Comparison of ENCODE assay signal across 17 mouse cellular contexts in the genomic region with DNA sequence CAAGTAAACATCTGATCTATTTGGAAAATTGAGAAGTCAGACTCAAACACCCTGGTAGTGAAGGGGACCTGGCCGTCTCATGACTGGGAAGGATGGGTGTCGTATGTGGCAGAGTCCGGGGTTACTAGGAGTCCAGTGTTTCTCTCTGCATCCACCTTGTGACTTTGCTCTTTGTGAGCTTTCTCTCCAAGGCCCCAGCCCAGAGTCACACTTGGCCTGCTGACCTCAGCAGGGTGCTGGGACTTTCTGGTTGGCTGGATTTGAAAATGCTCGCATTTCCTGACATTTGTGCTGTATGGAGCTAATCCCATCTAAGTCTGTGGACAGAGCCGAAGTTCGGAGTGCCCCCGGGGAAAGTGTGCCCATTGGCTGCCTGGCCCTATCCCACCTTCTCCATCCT. TPM values are rescaled to one million over a fixed set of nuclear protein-coding genes. Genes with fewer than 3 reads are reported as not detected.
A peak's percentile ranks its signal among the peaks of the same experiment; 100 is the strongest.
DNase-seq lines count a peak whose midpoint lies in the region; ATAC-seq and TF ChIP-seq lines count a peak whose summit lies in the region.
"Had no signal": no experiment of that assay in that cellular context is flagged by ENCODE, and none has a peak within 500 bp of the region (broad histone marks: within the 10 kb centered on the region; RNA-seq: fewer than 3 reads in every experiment).

No protein-coding gene starts in this region.

- 0 out of 2 replicates have a peak overlapping the region, but pooled peaks have one; percentile 17 for H3K4me3 ChIP-seq in gastrocnemius, adult 2 months
- H3K4me3 ChIP-seq in kidney, embryonic 16.5 days (ENCODE audit: low read length), result no peak overlapping the region
- H3K4me3 ChIP-seq in liver, embryonic 15.5 days (replicated peaks), result peak overlapping the region; percentile 81; the same call in 1 of the 2 replicates

- H3K27ac ChIP-seq in gastrocnemius, adult 2 months, result peak overlapping the region; percentile 98
- H3K27ac ChIP-seq in kidney, embryonic 16.5 days (ENCODE audit: low read length), result no peak overlapping the region
- peak overlapping the region; percentile 65 for H3K27ac ChIP-seq in liver, embryonic 15.5 days (replicated peaks)
- H3K27ac ChIP-seq: hindbrain, postnatal 0 days; kidney, postnatal 0 days; stomach, postnatal 0 days had no signal

- H3K9ac ChIP-seq in kidney, embryonic 16.5 days (replicated peaks; ENCODE audit: low read length), result 0 out of 2 replicates have a peak overlapping the region, but pooled peaks have one; percentile 33
- no peak overlapping the region for H3K9ac ChIP-seq in liver, embryonic 15.5 days

- no peak overlapping the region for H3K4me2 ChIP-seq in kidney, embryonic 16.5 days (replicated peaks; ENCODE audit: low read depth, low read length)
- peak overlapping the region; percentile 95 for H3K4me2 ChIP-seq in liver, embryonic 15.5 days

- no peak for TF ChIP-seq CTCF in gastrocnemius, adult 2 months (IDR thresholded peaks at IDR 0.05)

- H3K9me3 ChIP-seq in kidney, embryonic 16.5 days (ENCODE audit: low read length), result no peaks in the 10 kb centered on the region
- no peaks in the 10 kb centered on the region for H3K9me3 ChIP-seq in liver, embryonic 15.5 days (replicated peaks)

- peaks cover 9% of the 10 kb centered on the region for H3K36me3 ChIP-seq in kidney, embryonic 16.5 days (ENCODE audit: insufficient read depth, low read length)
- H3K36me3 ChIP-seq in liver, embryonic 15.5 days (replicated peaks), result peaks cover 43% of the 10 kb centered on the region

- no peak for ATAC-seq in kidney, embryonic 16.5 days (ENCODE audit: low FRiP score, low TSS enrichment)
- no peak for ATAC-seq in liver, embryonic 15.5 days (ENCODE audit: insufficient read depth)
- ATAC-seq: hindbrain, postnatal 0 days had no signal

- H3K27me3 ChIP-seq in kidney, embryonic 16.5 days (ENCODE audit: insufficient read depth, low read length), result no peaks in the 10 kb centered on the region
- no peaks in the 10 kb centered on the region for H3K27me3 ChIP-seq in liver, embryonic 15.5 days

- WGBS in kidney, embryonic 16.5 days, result 77% methylated on average over 7 of the region's 7 CpGs
- 87% methylated on average over 7 of the region's 7 CpGs for WGBS in liver, embryonic 15.5 days (ENCODE audit: insufficient replicate concordance)

- intact Hi-C loops in gastrocnemius, adult 2 months (cut with DNase I), result no loop called here

- DNase-seq in adrenal gland, adult 2 months, result peak; percentile 50
- no peak for DNase-seq in adrenal gland, postnatal 10 days
- no peak for DNase-seq in gastrocnemius, adult 2 months
- DNase-seq in gastrocnemius, postnatal 4 days (ENCODE audit: low spot score in 2 of 2), result no peak
- DNase-seq in kidney, postnatal 10 days, result no peak
- no peak for DNase-seq in frontal cortex, postnatal 36 days (ENCODE audit: low spot score in 2 of 2)
- DNase-seq: cerebellum, adult 11 months; layer of hippocampus, adult 9-11 months; lung, postnatal 36 days; midbrain, embryonic 14.5 days; right cerebral cortex, postnatal 14 days; thymus, postnatal 14 days had no signal

- H3K4me1 ChIP-seq in kidney, embryonic 16.5 days (ENCODE audit: insufficient read depth, low read length), result peaks cover 42% of the 10 kb centered on the region
- peaks cover 85% of the 10 kb centered on the region for H3K4me1 ChIP-seq in liver, embryonic 15.5 days (replicated peaks)

RNA-seq across cellular contexts. Expression of gene Tpra1, which starts 3.0 kb away (rescaled TPM):
- total RNA-seq in adrenal gland, adult 2 months (2021), result 100 to 1,000 TPM in 1 of 2 experiments, 10 to 100 TPM in 1; 87.0 to 108 TPM
- polyA plus RNA-seq in adrenal gland, adult 2 months (2012; rRNA removed), result 578 and 603 TPM in 2 replicates
- total RNA-seq in adrenal gland, postnatal 10 days (2021), result 10 to 100 TPM; 61.0 to 74.0 TPM
- total RNA-seq in gastrocnemius, adult 2 months (2021), result 10 to 100 TPM; 25.5 to 26.1 TPM
- 10 to 100 TPM; 23.4 to 27.2 TPM for total RNA-seq in gastrocnemius, postnatal 4 days (2021)
- polyA plus RNA-seq in kidney, embryonic 16.5 days (2015; fragmentation: Nextera tagmentation; extraction: Ambion mirVana), result 95.5 and 98.8 TPM in 2 replicates
- polyA plus RNA-seq in liver, embryonic 15.5 days (2015; fragmentation: Nextera tagmentation; extraction: Ambion mirVana), result 54.9 and 66.4 TPM in 2 replicates

RNA-seq across cellular contexts. Expression of gene Mcm2, which starts 6.5 kb away (rescaled TPM):
- 10 to 100 TPM; 18.1 to 33.1 TPM for total RNA-seq in adrenal gland, adult 2 months (2021)
- polyA plus RNA-seq in adrenal gland, adult 2 months (2012; rRNA removed), result 24.4 and 33.4 TPM in 2 replicates
- 10 to 100 TPM; 50.0 to 53.5 TPM for total RNA-seq in adrenal gland, postnatal 10 days (2021)
- 1 to 10 TPM; 6.6 to 7.5 TPM for total RNA-seq in gastrocnemius, adult 2 months (2021)
- 10 to 100 TPM; 37.2 to 44.3 TPM for total RNA-seq in gastrocnemius, postnatal 4 days (2021)
- 151 and 157 TPM in 2 replicates for polyA plus RNA-seq in kidney, embryonic 16.5 days (2015; fragmentation: Nextera tagmentation; extraction: Ambion mirVana)
- 147 and 155 TPM in 2 replicates for polyA plus RNA-seq in liver, embryonic 15.5 days (2015; fragmentation: Nextera tagmentation; extraction: Ambion mirVana)

RNA-seq across cellular contexts. Expression of gene Podxl2, which starts 30.2 kb away (rescaled TPM):
- total RNA-seq in adrenal gland, adult 2 months (2021), result 10 to 100 TPM; 24.2 to 78.2 TPM
- polyA plus RNA-seq in adrenal gland, adult 2 months (2012; rRNA removed), result 263 and 360 TPM in 2 replicates
- 10 to 100 TPM; 27.8 to 28.3 TPM for total RNA-seq in adrenal gland, postnatal 10 days (2021)
- total RNA-seq in gastrocnemius, adult 2 months (2021), result 10 to 100 TPM; 48.5 to 55.1 TPM
- total RNA-seq in gastrocnemius, postnatal 4 days (2021), result 10 to 100 TPM; 73.0 to 75.8 TPM
- 43.0 and 48.9 TPM in 2 replicates for polyA plus RNA-seq in kidney, embryonic 16.5 days (2015; fragmentation: Nextera tagmentation; extraction: Ambion mirVana)
- polyA plus RNA-seq in liver, embryonic 15.5 days (2015; fragmentation: Nextera tagmentation; extraction: Ambion mirVana), result 1.7 and 1.8 TPM in 2 replicates
